Mouse (Mus musculus): Measurements from ENCODE around the gene Sac3d1. TPM values are rescaled to one million over a fixed set of nuclear protein-coding genes. Genes with fewer than 3 reads are reported as not detected.

The Sac3d1 gene
- polyA plus RNA-seq, 1 experiment from 2014 or later = 56.1 TPM

GRCm38 (mm10) chr19:6113116-6113515, 5.3 kb downstream of the Sac3d1 start:
- DNase-seq (ENCODE audit: low spot score) (no peak), ATAC-seq (replicated peaks; ENCODE audit: low FRiP score) (no peak)
- 66% methylated on average over 6 of the region's 6 CpGs for WGBS
- no peak overlapping the region for H3K9ac ChIP-seq (ENCODE audit: low read depth, low read length)
- no peak overlapping the region for H3K4me2 ChIP-seq
- H3K36me3 ChIP-seq (ENCODE audit: control insufficient read depth, insufficient read depth, low read length) = peaks cover 14% of the 10 kb centered on the region; the same call in 1 of the 2 replicates
- H3K27me3 ChIP-seq (replicated peaks; ENCODE audit: control insufficient read depth, insufficient read depth, low read length) = no peaks in the 10 kb centered on the region
- peaks cover 7% of the 10 kb centered on the region for H3K4me1 ChIP-seq (replicated peaks; ENCODE audit: control insufficient read depth, insufficient read depth, low read length)
- H3K27ac ChIP-seq (ENCODE audit: low read depth, low read length) = no peak overlapping the region
- no peak overlapping the region for H3K4me3 ChIP-seq (ENCODE audit: low read depth, low read length)
- no peaks in the 10 kb centered on the region for H3K9me3 ChIP-seq (ENCODE audit: control insufficient read depth, low read length)

GRCm38 (mm10) chr19:6105586-6105985, 12.9 kb downstream of the Sac3d1 start, which contains the start of gene Naaladl1:
Gene Naaladl1 (plus strand): TSS chr19:6105782.
- H3K36me3 ChIP-seq (ENCODE audit: control insufficient read depth, insufficient read depth, low read length) = no peaks in the 10 kb centered on the region
- ATAC-seq (replicated peaks; ENCODE audit: low FRiP score) (no peak), DNase-seq (ENCODE audit: low spot score) (no peak)
- 83% methylated on average over 7 of the region's 7 CpGs for WGBS
- H3K27me3 ChIP-seq (replicated peaks; ENCODE audit: control insufficient read depth, insufficient read depth, low read length) = no peaks in the 10 kb centered on the region
- H3K4me2 ChIP-seq = peak within 1 kb of the TSS; percentile 26; the same call in 1 of the 2 replicates
- peaks cover 18% of the 10 kb centered on the region for H3K4me1 ChIP-seq (replicated peaks; ENCODE audit: control insufficient read depth, insufficient read depth, low read length)
- H3K4me3 ChIP-seq (ENCODE audit: low read depth, low read length) = no peak within 1 kb of the TSS
- H3K27ac ChIP-seq (ENCODE audit: low read depth, low read length) = no peak within 1 kb of the TSS; the same call in 1 of the 2 replicates
- no peaks in the 10 kb centered on the region for H3K9me3 ChIP-seq (ENCODE audit: control insufficient read depth, low read length)
- 0 out of 2 replicates have a peak within 1 kb of the TSS, but pooled peaks have one; percentile 23 for H3K9ac ChIP-seq (ENCODE audit: low read depth, low read length)

- ATAC-seq (replicated peaks; ENCODE audit: low FRiP score) (peak; percentile 29; the same call in 1 of the 2 replicates), DNase-seq (ENCODE audit: low spot score) (no peak)
- peak overlapping the region; percentile 26; the same call in 1 of the 2 replicates for H3K4me2 ChIP-seq
- WGBS = 37% methylated on average over 4 of the region's 4 CpGs
- H3K9ac ChIP-seq (ENCODE audit: low read depth, low read length) = no peak overlapping the region; the same call in 1 of the 2 replicates
- no peak overlapping the region; the same call in 1 of the 2 replicates for H3K27ac ChIP-seq (ENCODE audit: low read depth, low read length)
- no peaks in the 10 kb centered on the region for H3K9me3 ChIP-seq (ENCODE audit: control insufficient read depth, low read length)
- H3K36me3 ChIP-seq (ENCODE audit: control insufficient read depth, insufficient read depth, low read length) = 0 out of 2 replicates have a peak, but pooled peaks cover 3% of the 10 kb centered on the region
- H3K4me3 ChIP-seq (ENCODE audit: low read depth, low read length) = no peak overlapping the region
- peaks cover 19% of the 10 kb centered on the region for H3K4me1 ChIP-seq (replicated peaks; ENCODE audit: control insufficient read depth, insufficient read depth, low read length)
- no peaks in the 10 kb centered on the region for H3K27me3 ChIP-seq (replicated peaks; ENCODE audit: control insufficient read depth, insufficient read depth, low read length)
These were observed 14.0 kb downstream of the Sac3d1 start for GRCm38 (mm10) chr19:6104476-6104875.

- Histone ChIP-seq H3K4me2 (no peak overlapping the region), H3K36me3 (ENCODE audit: control insufficient read depth, insufficient read depth, low read length) (0 out of 2 replicates have a peak, but pooled peaks cover 3% of the 10 kb centered on the region), H3K4me1 (replicated peaks; ENCODE audit: control insufficient read depth, insufficient read depth, low read length) (peaks cover 21% of the 10 kb centered on the region), H3K9me3 (ENCODE audit: control insufficient read depth, low read length) (no peaks in the 10 kb centered on the region), H3K27ac (ENCODE audit: low read depth, low read length) (no peak overlapping the region), H3K27me3 (replicated peaks; ENCODE audit: control insufficient read depth, insufficient read depth, low read length) (no peaks in the 10 kb centered on the region), H3K4me3 (ENCODE audit: low read depth, low read length) (no peak overlapping the region), H3K9ac (ENCODE audit: low read depth, low read length) (no peak overlapping the region)
- WGBS = 77% methylated on average over 6 of the region's 6 CpGs
- peak; percentile 67 for ATAC-seq (replicated peaks; ENCODE audit: low FRiP score)
- DNase-seq (ENCODE audit: low spot score) = no peak
These were observed 16.1 kb downstream of the Sac3d1 start for GRCm38 (mm10) chr19:6102169-6102853.

- Histone ChIP-seq H3K27ac (ENCODE audit: low read depth, low read length) (no peak overlapping the region), H3K27me3 (replicated peaks; ENCODE audit: control insufficient read depth, insufficient read depth, low read length) (no peaks in the 10 kb centered on the region), H3K36me3 (ENCODE audit: control insufficient read depth, insufficient read depth, low read length) (0 out of 2 replicates have a peak, but pooled peaks cover 3% of the 10 kb centered on the region), H3K9ac (ENCODE audit: low read depth, low read length) (no peak overlapping the region), H3K4me1 (replicated peaks; ENCODE audit: control insufficient read depth, insufficient read depth, low read length) (peaks cover 21% of the 10 kb centered on the region), H3K4me2 (no peak overlapping the region), H3K4me3 (ENCODE audit: low read depth, low read length) (no peak overlapping the region), H3K9me3 (ENCODE audit: control insufficient read depth, low read length) (no peaks in the 10 kb centered on the region)
- 75% methylated on average over 6 of the region's 6 CpGs for WGBS
- ATAC-seq (replicated peaks; ENCODE audit: low FRiP score) (no peak), DNase-seq (ENCODE audit: low spot score) (no peak)
These were observed 17.3 kb downstream of the Sac3d1 start for GRCm38 (mm10) chr19:6101186-6101585.

GRCm38 (mm10) chr19:6097847-6098246, 20.6 kb downstream of the Sac3d1 start:
- no peak overlapping the region for H3K4me3 ChIP-seq (ENCODE audit: low read depth, low read length)
- H3K9me3 ChIP-seq (ENCODE audit: control insufficient read depth, low read length) = no peaks in the 10 kb centered on the region
- no peak overlapping the region for H3K9ac ChIP-seq (ENCODE audit: low read depth, low read length)
- 82% methylated on average over 3 of the region's 3 CpGs for WGBS
- H3K36me3 ChIP-seq (ENCODE audit: control insufficient read depth, insufficient read depth, low read length) = peaks cover 5% of the 10 kb centered on the region
- H3K27ac ChIP-seq (ENCODE audit: low read depth, low read length) = no peak overlapping the region
- H3K4me2 ChIP-seq = no peak overlapping the region
- H3K27me3 ChIP-seq (replicated peaks; ENCODE audit: control insufficient read depth, insufficient read depth, low read length) = no peaks in the 10 kb centered on the region
- ATAC-seq (replicated peaks; ENCODE audit: low FRiP score) (no peak), DNase-seq (ENCODE audit: low spot score) (no peak)
- H3K4me1 ChIP-seq (replicated peaks; ENCODE audit: control insufficient read depth, insufficient read depth, low read length) = peaks cover 2% of the 10 kb centered on the region; the same call in 1 of the 2 replicates

- Histone ChIP-seq H3K4me1 (replicated peaks; ENCODE audit: control insufficient read depth, insufficient read depth, low read length) (no peaks in the 10 kb centered on the region), H3K4me3 (ENCODE audit: low read depth, low read length) (no peak within 1 kb of the TSS)
These were observed 24.3 kb downstream of the Sac3d1 start, which contains the start of gene AC131692.1 for GRCm38 (mm10) chr19:6094119-6094518. Gene AC131692.1 (plus strand): TSS chr19:6094419.

GRCm38 (mm10) chr19:6088841-6089240, 29.6 kb downstream of the Sac3d1 start:
- Histone ChIP-seq H3K4me1 (replicated peaks; ENCODE audit: control insufficient read depth, insufficient read depth, low read length) (peaks cover 7% of the 10 kb centered on the region), H3K36me3 (ENCODE audit: control insufficient read depth, insufficient read depth, low read length) (peaks cover 28% of the 10 kb centered on the region), H3K4me3 (ENCODE audit: low read depth, low read length) (no peak overlapping the region), H3K9ac (ENCODE audit: low read depth, low read length) (no peak overlapping the region), H3K27ac (ENCODE audit: low read depth, low read length) (no peak overlapping the region), H3K4me2 (no peak overlapping the region), H3K27me3 (replicated peaks; ENCODE audit: control insufficient read depth, insufficient read depth, low read length) (no peaks in the 10 kb centered on the region), H3K9me3 (ENCODE audit: control insufficient read depth, low read length) (no peaks in the 10 kb centered on the region)
- DNase-seq (ENCODE audit: low spot score) (no peak), ATAC-seq (replicated peaks; ENCODE audit: low FRiP score) (no peak)
- 87% methylated on average over 13 of the region's 13 CpGs for WGBS

More at GRCm38 (mm10) chr19:6094119-6094518, 24.3 kb downstream of the Sac3d1 start, which contains the start of gene AC131692.1:
- ATAC-seq (replicated peaks; ENCODE audit: low FRiP score) (no peak), DNase-seq (ENCODE audit: low spot score) (no peak)
- Histone ChIP-seq H3K36me3 (ENCODE audit: control insufficient read depth, insufficient read depth, low read length) (peaks cover 21% of the 10 kb centered on the region), H3K9me3 (ENCODE audit: control insufficient read depth, low read length) (no peaks in the 10 kb centered on the region), H3K27ac (ENCODE audit: low read depth, low read length) (no peak within 1 kb of the TSS), H3K4me2 (no peak within 1 kb of the TSS), H3K9ac (ENCODE audit: low read depth, low read length) (no peak within 1 kb of the TSS), H3K27me3 (replicated peaks; ENCODE audit: control insufficient read depth, insufficient read depth, low read length) (no peaks in the 10 kb centered on the region)
- 84% methylated on average over 7 of the region's 7 CpGs for WGBS
